Mouse (Mus musculus) limb, embryonic 12.5 days (tissue): ENCODE data around the gene Nmt1. TPM values are rescaled to one million over a fixed set of nuclear protein-coding genes. Genes with fewer than 3 reads are reported as not detected.

Source experiments
- ATAC-seq: fragments of 200-750 bp; cut with Nextera tagmentation; 2 replicates; pipeline ENCODE4 v1.8.0; 2017; ENCODE audit warnings: low read depth, moderate TSS enrichment; ENCODE audit not compliant: insufficient number of reproducible peaks, insufficient read depth, low FRiP score, low TSS enrichment
- H3K27ac ChIP-seq: fragments of 300-500 bp; sonication (generic); 2 replicates; pipeline ENCODE4 v1.5.1; 2016; ENCODE audit warnings: mild to moderate bottlenecking, moderate library complexity
- H3K27me3 ChIP-seq: fragments of 300-500 bp; sonication (generic); 2 replicates; pipeline ENCODE4 v1.6.1; 2016; ENCODE audit warnings: mild to moderate bottlenecking, moderate library complexity
- H3K36me3 ChIP-seq: fragments of 300-500 bp; sonication (generic); 2 replicates; pipeline ENCODE4 v1.6.1; 2016; ENCODE audit warnings: mild to moderate bottlenecking, moderate library complexity
- H3K4me1 ChIP-seq: fragments of 300-500 bp; sonication (generic); replicated peaks from 2 replicates; pipeline ENCODE4 v1.6.1; 2016
- H3K4me2 ChIP-seq: fragments of 300-500 bp; sonication (generic); 2 replicates; pipeline ENCODE4 v1.6.1; 2016; ENCODE audit warnings: mild to moderate bottlenecking, moderate library complexity
- H3K4me3 ChIP-seq: fragments of 300-500 bp; sonication (generic); replicated peaks from 2 replicates; pipeline ENCODE4 v1.5.1; 2016; ENCODE audit warnings: mild to moderate bottlenecking
- H3K9ac ChIP-seq: fragments of 300-500 bp; sonication (generic); replicated peaks from 2 replicates; pipeline ENCODE4 v1.6.1; 2016; ENCODE audit warnings: mild to moderate bottlenecking, moderate library complexity
- H3K9me3 ChIP-seq: fragments of 300-500 bp; sonication (generic); 2 replicates; pipeline ENCODE4 v1.6.1; 2016; ENCODE audit warnings: mild to moderate bottlenecking, moderate library complexity
- WGBS: fragments of 180-500 bp; shearing (Covaris S2); methylation state at CpG from one replicate; pipeline ENCODE4 v1.1.7; 2016; 5-methylcytosine and 5-hydroxymethylcytosine counted together
- polyA plus RNA-seq: library from polyadenylated mRNA; unstranded; fragments of >200 nt; fragmentation: Nextera tagmentation; extraction: Ambion mirVana; gene quantifications from 2 replicates; pipeline ENCODE4 v1.2.1, GENCODE M21; 2016

Nmt1 gene
- polyA plus RNA-seq, 1 experiment from 2014 or later = 53.7 TPM

DNA sequence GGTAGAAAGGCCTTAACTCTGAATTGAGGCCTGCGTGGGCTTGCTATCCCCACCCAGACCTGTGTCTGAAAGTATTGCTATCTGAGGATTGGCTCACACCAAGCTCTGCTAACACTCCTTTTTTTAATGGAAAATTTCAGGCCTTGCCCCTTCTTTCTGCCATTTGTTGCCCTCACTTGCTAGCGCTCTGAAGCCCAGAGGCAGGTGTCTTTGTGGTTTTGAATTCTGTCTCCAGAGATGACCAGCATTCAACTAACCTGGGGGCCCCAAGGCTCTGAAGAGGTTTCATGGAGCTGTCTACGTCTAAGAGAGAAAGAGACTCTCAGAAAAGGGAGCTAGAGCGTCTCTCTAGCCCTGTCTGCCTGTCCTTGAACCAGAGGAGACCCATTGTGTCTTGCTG, 40.3 kb downstream of the Nmt1 start:
- no peak for ATAC-seq
- Histone ChIP-seq H3K4me3 (no peak overlapping the region), H3K9me3 (no peaks in the 10 kb centered on the region), H3K27me3 (no peaks in the 10 kb centered on the region), H3K36me3 (peaks cover 82% of the 10 kb centered on the region), H3K4me2 (no peak overlapping the region), H3K9ac (no peak overlapping the region), H3K27ac (no peak overlapping the region), H3K4me1 (no peaks in the 10 kb centered on the region)
- 91% methylated on average over 4 of the region's 4 CpGs for WGBS

GRCm38 (mm10) chr11:103068884-103069283, 40.9 kb downstream of the Nmt1 start:
- no peaks in the 10 kb centered on the region for H3K9me3 ChIP-seq
- no peak overlapping the region for H3K27ac ChIP-seq
- H3K4me1 ChIP-seq = no peaks in the 10 kb centered on the region
- H3K4me2 ChIP-seq = no peak overlapping the region
- no peak overlapping the region for H3K9ac ChIP-seq
- H3K4me3 ChIP-seq = no peak overlapping the region
- WGBS = 91% methylated on average over 11 of the region's 11 CpGs
- H3K27me3 ChIP-seq = no peaks in the 10 kb centered on the region
- H3K36me3 ChIP-seq = peaks cover 76% of the 10 kb centered on the region
- no peak for ATAC-seq

DNA sequence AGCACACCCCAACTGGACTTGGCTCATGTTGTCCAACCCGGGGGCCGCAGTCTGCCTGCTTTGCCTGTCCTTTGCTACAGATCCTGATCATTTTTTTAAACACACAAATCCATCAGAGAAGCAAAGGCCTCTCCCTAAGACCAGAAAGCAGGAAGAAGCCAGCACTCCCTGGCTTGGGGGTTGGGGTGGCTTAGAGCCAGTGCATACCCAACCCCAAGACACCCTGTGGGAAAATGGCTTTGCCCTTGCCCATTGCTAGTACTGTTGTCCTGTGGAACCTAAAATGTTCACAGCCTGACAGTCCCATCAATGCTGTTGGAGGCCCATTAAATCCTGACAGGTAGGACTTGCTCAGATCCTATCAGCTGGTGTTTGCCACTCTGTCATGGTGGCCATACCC, 41.7 kb downstream of the Nmt1 start:
- Histone ChIP-seq H3K9me3 (no peaks in the 10 kb centered on the region), H3K36me3 (peaks cover 68% of the 10 kb centered on the region), H3K27ac (no peak overlapping the region), H3K4me1 (peaks cover 7% of the 10 kb centered on the region), H3K4me2 (no peak overlapping the region), H3K9ac (no peak overlapping the region), H3K27me3 (no peaks in the 10 kb centered on the region), H3K4me3 (no peak overlapping the region)
- no peak for ATAC-seq
- WGBS = 100% methylated on average over 2 of the region's 2 CpGs

DNA sequence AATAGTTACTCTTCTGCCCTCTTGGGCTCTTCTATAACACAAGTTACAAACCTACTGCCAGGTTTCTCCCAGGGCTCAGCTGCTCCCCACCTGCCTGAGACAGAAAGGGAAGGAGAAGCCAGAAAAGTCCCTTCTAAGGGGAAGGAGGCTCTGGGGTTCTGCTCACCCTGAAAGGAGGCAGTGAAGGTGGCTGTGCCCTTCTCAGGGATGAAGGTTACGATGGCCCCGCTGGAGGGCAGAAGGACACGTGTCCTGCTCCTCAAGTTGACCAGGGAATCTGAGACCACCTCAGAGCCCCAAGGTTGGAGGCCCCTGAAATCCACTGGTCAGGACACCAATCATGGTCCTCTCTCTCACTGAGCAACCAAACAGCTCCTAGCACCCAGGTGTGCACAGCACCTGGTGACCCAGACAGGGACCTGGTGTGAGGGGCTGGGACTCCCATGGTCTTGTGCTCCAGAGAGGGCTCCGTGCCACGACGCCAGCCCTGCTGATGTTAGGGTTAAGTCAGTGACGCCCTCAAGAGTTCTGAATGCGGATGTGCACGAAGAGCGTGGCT, 42.4 kb downstream of the Nmt1 start:
- H3K4me3 ChIP-seq = no peak overlapping the region
- WGBS = 95% methylated on average over 10 of the region's 10 CpGs
- no peak for ATAC-seq
- H3K4me2 ChIP-seq = no peak overlapping the region
- H3K9ac ChIP-seq = no peak overlapping the region
- peaks cover 62% of the 10 kb centered on the region for H3K36me3 ChIP-seq
- H3K27me3 ChIP-seq = no peaks in the 10 kb centered on the region
- H3K27ac ChIP-seq = no peak overlapping the region
- no peaks in the 10 kb centered on the region for H3K9me3 ChIP-seq
- H3K4me1 ChIP-seq = peaks cover 10% of the 10 kb centered on the region

- WGBS = 92% methylated on average over 7 of the region's 7 CpGs
- H3K36me3 ChIP-seq = peaks cover 30% of the 10 kb centered on the region
- H3K4me2 ChIP-seq = no peak overlapping the region
- no peak overlapping the region for H3K4me3 ChIP-seq
- peaks cover 12% of the 10 kb centered on the region; the same call in 1 of the 2 replicates for H3K27me3 ChIP-seq
- ATAC-seq = no peak
- no peaks in the 10 kb centered on the region for H3K9me3 ChIP-seq
- H3K27ac ChIP-seq = no peak overlapping the region
- peaks cover 10% of the 10 kb centered on the region for H3K4me1 ChIP-seq
- H3K9ac ChIP-seq = no peak overlapping the region
These were observed 45.7 kb downstream of the Nmt1 start for GRCm38 (mm10) chr11:103073671-103074070.

GRCm38 (mm10) chr11:103074121-103074650, 46.2 kb downstream of the Nmt1 start:
- Histone ChIP-seq H3K27me3 (peaks cover 17% of the 10 kb centered on the region; the same call in 1 of the 2 replicates), H3K4me1 (peaks cover 10% of the 10 kb centered on the region), H3K9ac (0 out of 2 replicates have a peak overlapping the region, but pooled peaks have one; percentile 5), H3K4me2 (no peak overlapping the region), H3K9me3 (no peaks in the 10 kb centered on the region), H3K27ac (no peak overlapping the region), H3K4me3 (no peak overlapping the region), H3K36me3 (peaks cover 25% of the 10 kb centered on the region)
- ATAC-seq = no peak
- WGBS = 56% methylated on average over 10 of the region's 10 CpGs

GRCm38 (mm10) chr11:103074796-103075323, 46.9 kb downstream of the Nmt1 start:
- no peak overlapping the region for H3K4me3 ChIP-seq

DNA sequence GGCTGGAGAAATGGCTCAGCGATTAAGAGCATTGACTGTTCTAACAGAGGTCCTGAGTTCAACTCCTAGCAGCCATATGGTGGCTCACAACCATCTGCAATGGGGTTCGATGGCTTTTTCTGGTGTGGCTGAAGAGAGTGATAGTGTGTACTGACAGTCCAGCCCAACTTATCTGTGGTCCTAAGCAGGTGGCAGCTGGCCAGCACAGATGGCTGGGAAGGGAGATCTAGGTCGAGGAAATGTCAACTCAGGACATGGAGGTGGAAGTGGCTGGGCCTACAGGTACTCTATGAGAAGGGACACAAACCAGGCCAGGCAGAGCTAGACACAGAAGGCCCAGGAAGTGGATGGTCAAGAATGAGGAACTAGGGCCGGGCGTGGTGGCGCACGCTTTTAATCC, 48.0 kb downstream of the Nmt1 start:
- 90% methylated on average over 7 of the region's 7 CpGs for WGBS
- H3K27me3 ChIP-seq = peaks cover 35% of the 10 kb centered on the region
- no peak for ATAC-seq
- no peak overlapping the region for H3K4me2 ChIP-seq
- peaks cover 21% of the 10 kb centered on the region for H3K4me1 ChIP-seq
- H3K9ac ChIP-seq = no peak overlapping the region
- H3K9me3 ChIP-seq = no peaks in the 10 kb centered on the region
- H3K4me3 ChIP-seq = no peak overlapping the region
- H3K36me3 ChIP-seq = peaks cover 6% of the 10 kb centered on the region
- H3K27ac ChIP-seq = no peak overlapping the region

More at GRCm38 (mm10) chr11:103074796-103075323, 46.9 kb downstream of the Nmt1 start:
- H3K27ac ChIP-seq = no peak overlapping the region
- ATAC-seq = no peak
- 20% methylated on average over 10 of the region's 10 CpGs for WGBS
- H3K9me3 ChIP-seq = no peaks in the 10 kb centered on the region
- H3K36me3 ChIP-seq = peaks cover 18% of the 10 kb centered on the region
- peaks cover 23% of the 10 kb centered on the region for H3K27me3 ChIP-seq
- H3K4me2 ChIP-seq = no peak overlapping the region
- H3K4me1 ChIP-seq = peaks cover 10% of the 10 kb centered on the region
- 0 out of 2 replicates have a peak overlapping the region, but pooled peaks have one; percentile 5 for H3K9ac ChIP-seq

- Histone ChIP-seq H3K36me3 (peaks cover under 1% of the 10 kb centered on the region; the same call in 1 of the 2 replicates), H3K9me3 (no peaks in the 10 kb centered on the region), H3K4me1 (peaks cover 21% of the 10 kb centered on the region), H3K4me3 (no peak overlapping the region), H3K27me3 (peaks cover 41% of the 10 kb centered on the region), H3K9ac (no peak overlapping the region), H3K27ac (no peak overlapping the region), H3K4me2 (no peak overlapping the region)
- no peak for ATAC-seq
- WGBS = 76% methylated on average over 8 of the region's 8 CpGs
These were observed 48.6 kb downstream of the Nmt1 start for GRCm38 (mm10) chr11:103076581-103076980.

- Histone ChIP-seq H3K36me3 (no peaks in the 10 kb centered on the region), H3K9me3 (no peaks in the 10 kb centered on the region), H3K27me3 (peaks cover 55% of the 10 kb centered on the region), H3K27ac (no peak overlapping the region), H3K4me3 (no peak overlapping the region), H3K4me2 (no peak overlapping the region), H3K9ac (no peak overlapping the region), H3K4me1 (peaks cover 21% of the 10 kb centered on the region)
- no peak for ATAC-seq
- WGBS = 82% methylated on average over 11 of the region's 11 CpGs
These were observed 50.1 kb downstream of the Nmt1 start for GRCm38 (mm10) chr11:103078131-103078530.

DNA sequence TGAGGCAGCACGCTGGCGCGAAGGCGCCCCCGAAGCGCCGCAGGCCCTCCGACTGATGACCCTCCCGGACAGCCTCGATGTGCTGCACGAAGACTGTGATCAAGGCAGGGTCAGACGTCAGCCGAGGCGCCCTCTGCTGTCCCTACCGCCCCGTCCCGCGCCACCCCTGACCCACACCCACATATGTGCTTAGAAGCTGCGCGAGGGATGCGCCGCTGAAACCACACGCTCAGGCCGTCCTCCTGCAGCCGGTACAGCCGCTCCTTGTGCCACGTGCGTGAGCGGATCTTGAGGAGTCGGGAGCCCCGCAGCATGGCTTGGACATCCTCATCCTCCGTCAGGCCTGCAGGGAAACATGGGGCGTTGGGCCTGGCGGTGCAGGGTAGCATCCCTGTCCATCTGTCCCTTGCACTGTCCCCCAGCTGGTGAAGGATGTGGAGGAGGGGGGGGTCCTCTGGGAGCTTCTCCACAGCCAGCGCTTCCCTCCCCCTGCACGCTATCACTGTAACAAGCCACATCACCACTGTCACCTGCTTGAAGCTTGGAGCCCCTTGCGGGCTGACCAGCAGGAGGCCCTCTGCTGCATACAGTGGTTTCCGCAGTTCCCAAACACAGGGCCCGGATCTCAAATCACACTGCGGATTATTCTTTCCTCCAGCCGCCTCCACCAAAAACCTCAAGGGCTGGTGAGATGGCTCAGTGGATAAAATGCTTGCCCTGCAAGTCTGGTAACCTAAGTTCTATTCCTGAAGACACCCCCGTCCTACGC, 52.5 kb downstream of the Nmt1 start:
- Histone ChIP-seq H3K9me3 (no peaks in the 10 kb centered on the region), H3K27me3 (peaks cover 55% of the 10 kb centered on the region), H3K36me3 (no peaks in the 10 kb centered on the region), H3K4me3 (peak overlapping the region; percentile 35), H3K27ac (no peak overlapping the region), H3K4me1 (peaks cover 11% of the 10 kb centered on the region), H3K9ac (peak overlapping the region; percentile 18; the same call in 1 of the 2 replicates), H3K4me2 (peak overlapping the region; percentile 54)
- 0 out of 2 replicates have a peak, but pooled peaks have one; percentile 34 for ATAC-seq
- WGBS = 2% methylated on average over 43 of the region's 43 CpGs
